Mouse (Mus musculus): ENCODE measurements around the gene Rgma.

Rgma gene

DNA sequence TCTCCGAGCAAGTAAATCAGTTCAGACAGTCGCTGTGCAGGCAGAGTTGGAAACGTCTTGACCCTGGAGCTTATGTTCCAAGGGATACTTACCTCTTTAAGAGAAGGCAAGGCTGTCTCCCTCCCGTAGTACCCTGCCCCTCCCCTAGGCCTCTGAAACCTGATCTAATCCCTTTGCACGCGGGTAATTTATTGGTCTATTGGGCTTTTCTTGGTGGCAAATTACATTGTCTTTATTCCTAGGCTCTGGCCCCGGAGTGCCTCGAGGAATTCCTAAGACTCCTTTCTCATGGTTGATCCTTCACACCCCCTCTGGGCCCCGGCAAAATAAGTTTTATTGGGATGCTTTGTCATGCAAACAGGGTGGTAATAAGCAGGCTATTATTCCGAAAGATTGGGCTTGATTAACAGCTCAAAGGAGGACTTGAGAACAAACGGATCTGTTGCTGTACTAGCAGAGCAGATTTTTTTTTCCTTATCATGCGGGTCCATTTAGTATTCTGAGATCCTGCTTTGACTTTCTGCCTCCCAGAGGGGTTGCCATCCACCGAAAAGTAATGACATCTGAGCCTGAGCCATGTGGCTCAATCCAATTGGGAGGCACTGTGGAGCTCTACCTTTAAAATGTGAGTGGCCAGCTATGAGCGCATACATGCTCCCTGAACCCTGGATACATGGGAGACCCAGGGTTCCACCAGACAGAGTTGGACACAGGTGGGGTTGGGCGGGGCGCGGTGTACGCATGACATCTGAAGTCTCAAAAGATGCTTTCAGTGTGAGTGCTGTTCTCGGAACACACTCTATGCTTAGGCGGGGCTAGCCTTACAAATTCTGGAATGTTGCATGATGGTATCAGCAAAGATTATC, 25.0 kb downstream of the Rgma start:
- DNase-seq (ENCODE audit: low spot score) = no peak

DNA sequence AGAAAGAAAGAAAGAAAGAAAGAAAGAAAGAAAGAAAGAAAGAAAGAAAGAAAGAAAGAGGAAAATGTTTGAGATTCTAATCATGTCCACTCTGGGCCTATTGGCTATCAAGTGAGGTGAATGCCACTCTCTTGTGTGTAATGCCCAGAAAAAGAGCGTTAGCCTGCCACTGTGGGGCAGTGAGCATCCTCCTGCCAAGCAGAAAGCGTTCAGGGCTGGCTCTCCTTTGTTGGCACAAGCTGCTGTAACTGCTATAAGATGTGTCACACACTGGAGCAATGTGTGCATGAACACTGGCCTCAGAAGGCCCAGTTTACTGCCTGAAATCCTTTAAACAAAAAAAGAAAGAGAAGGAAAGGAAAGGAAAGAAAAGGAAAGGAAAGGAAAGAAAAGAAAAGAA, 26.8 kb downstream of the Rgma start:
- DNase-seq (ENCODE audit: low spot score) = no peak

DNA sequence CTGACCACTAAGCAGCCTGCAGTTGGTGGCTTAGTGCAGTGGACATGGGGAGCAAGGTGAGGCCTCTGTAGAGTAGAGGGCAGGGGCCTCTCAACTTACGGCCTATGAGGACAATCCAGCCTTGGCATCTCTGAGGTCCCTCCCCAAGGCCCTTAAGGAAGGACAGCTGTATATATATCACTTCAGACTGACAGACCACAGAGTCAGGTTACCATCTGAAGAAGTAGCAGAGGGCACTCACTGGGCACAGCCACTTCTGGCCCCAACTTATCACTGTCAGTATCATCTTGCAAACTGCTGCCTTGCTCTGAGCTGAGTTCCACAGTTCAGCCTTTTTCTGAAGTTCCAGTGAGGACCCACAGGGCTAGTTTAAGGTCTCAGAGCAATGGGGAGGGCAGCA, 27.4 kb downstream of the Rgma start:
- DNase-seq (ENCODE audit: low spot score) = no peak

GRCm38 (mm10) chr7:73403538-73403937, 28.2 kb downstream of the Rgma start:
- DNase-seq (ENCODE audit: low spot score) = no peak

DNA sequence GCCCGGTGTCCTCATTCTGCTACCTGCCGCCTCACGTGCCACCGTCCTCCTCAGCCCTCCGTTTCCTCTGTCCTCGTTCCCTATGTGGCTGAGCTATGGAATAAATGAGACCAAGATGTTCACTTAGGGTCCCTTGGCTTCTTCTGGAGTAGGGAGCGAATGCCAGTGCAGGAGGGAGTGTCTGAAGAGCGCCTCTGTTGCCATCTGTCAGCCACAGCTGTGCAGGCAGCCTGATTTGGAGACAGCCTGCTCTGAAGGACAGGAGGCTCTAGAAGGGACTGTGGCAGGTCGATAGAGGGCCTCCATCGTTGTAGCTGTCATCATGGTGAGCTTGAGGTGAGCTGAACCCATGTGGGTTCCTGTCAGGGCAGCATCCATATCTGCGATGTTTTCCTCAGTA, 30.2 kb downstream of the Rgma start:
- no peak for DNase-seq (ENCODE audit: low spot score)

DNA sequence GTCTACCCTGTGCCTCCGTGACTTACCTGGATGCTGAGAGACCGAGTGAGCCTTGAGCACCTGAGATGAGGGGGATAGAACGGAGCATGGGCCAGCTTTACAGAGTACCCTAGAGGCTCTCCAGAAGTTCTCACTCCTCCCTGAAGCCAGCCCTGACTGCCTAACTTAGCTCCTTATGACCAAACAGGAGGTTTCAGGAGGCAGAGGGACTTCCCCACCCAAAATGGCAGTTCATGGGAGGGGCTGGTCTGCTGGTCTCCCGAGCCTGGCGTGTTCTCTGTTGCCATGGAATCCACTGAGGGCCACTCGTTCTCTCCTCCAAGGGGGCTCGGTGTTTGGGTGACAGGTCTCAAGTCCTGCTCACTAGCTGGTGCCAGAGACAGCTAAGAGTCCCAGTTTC, 36.2 kb downstream of the Rgma start:
- no peak for DNase-seq (ENCODE audit: low spot score)

- DNase-seq (ENCODE audit: low spot score) = no peak
Measured at GRCm38 (mm10) chr7:73411986-73412385, 36.7 kb downstream of the Rgma start.

- DNase-seq (ENCODE audit: low spot score) = no peak
Measured at GRCm38 (mm10) chr7:73412419-73412818, 37.1 kb downstream of the Rgma start.

- no peak for DNase-seq (ENCODE audit: low spot score)
Measured at GRCm38 (mm10) chr7:73414192-73414591, 38.9 kb downstream of the Rgma start.

GRCm38 (mm10) chr7:73419375-73419774, 44.1 kb downstream of the Rgma start:
- DNase-seq (ENCODE audit: low spot score) = no peak

GRCm38 (mm10) chr7:73420827-73421226, 45.5 kb downstream of the Rgma start:
- DNase-seq (ENCODE audit: low spot score) = no peak

DNA sequence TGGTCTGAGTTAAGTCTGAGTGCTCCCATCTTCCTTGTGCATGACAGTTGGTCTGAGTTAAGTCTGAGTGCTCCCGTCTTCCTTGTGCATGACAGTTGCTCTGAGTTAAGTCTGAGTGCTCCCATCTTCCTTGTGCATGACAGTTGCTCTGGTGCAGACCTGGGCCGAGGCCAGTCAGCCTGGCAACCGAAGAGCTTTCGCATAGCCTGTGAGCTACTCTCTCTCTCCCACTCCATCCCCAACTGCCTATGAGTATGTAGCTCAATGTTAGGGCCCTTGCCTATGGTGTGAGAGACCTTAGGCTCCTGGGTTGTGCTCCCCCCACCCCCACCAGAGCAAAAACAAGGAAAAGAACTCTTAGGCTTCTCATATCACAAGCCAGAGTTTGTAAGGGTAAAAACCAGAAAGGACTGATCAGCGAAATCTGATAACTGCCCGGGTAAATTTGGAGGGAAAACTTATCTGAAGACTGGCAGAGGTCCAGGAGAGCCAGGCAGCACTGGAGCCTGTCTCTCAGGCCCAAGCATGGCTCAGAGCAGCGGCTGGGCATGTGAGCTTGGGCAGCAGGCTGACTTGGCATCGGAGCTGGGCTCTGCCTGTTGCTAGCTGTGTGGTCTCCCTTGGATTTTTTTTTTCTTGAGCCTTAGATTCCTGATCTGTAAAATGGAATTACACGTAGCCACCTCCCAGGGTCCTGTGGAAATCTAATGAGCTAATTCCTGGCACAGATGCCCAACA, 46.1 kb downstream of the Rgma start:
- no peak for DNase-seq (ENCODE audit: low spot score)

DNA sequence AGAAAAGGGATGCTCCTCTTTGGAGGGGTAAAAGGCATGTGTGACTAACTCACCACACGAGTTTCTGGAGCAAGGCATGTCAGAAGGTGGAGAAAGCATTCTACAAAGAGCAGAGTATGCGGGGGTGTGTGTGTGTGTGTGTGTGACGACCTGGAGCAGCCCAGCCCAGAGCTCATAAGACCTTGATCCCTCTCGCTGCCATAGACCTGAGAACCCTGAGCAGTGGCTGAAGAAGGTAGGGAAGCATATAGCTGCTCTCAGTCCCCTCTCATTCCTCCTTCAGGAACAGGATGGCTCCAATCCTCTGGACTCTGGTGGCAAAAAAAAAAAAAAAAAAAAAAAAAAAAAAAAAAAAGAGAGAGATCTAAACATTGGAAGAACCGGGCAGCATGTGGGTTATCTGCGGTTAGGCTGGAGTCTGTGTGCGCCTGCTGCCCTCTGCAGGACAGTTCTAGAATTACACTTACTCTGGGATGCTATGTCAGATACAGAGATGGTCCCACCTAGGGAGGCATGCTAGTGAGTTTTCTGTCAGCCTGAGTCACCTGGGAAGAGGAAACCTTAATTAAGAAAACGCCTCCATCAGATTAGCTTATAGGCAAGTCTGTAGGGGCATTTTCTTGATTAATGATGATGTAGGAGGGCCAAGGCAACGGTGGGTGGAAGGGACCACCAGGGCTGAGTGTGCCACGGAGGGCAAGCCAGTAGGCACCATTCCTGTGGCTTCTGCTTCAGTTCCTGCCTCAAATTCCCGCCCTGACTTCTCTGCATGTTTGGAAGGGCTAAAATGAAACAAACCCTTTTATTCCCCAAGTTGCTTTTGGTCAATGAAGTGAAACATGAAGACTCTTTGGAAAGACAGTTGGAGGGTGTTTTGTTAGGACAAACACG, 47.2 kb downstream of the Rgma start:
- DNase-seq (ENCODE audit: low spot score) = peak; percentile 60

GRCm38 (mm10) chr7:73423236-73423635, 47.9 kb downstream of the Rgma start:
- no peak for DNase-seq (ENCODE audit: low spot score)

DNA sequence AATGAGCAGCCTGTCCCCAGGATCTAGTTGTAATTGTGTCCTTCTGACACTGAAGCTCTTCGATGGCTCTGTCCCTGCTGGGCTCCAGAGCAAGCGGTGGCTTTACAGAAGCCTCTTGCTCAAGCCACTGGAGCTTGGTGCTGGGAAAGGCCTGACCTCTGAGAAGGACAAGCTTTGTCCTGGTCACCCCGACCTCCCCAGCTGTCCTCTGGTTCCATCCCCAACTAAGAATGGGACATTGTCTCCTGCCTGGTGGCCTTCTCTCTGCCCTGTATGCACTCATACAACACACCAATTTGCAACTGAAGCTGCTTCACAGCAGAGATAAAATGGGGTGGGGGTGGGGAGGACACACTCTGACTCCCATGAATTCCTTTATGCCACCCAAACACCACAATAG, 48.9 kb downstream of the Rgma start:
- DNase-seq (ENCODE audit: low spot score) = no peak

DNA sequence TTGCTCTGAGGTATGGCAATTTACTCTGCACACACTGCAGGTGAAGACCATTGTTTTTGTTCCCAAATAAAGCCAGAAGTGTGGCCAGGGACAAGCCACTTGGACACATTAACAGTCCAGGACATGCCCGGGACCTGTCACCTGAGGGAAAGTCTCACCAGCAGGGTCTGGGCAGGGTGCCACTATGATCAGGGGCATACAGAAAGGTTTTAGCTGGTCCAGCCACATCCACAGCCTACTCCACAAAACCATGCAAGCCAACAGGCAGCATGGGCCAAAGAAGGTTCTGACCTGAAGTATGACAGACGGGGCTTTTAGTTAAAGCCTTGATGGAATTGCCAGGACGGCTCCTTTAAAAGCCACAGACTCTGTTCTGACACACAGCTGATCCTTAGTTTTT, 49.4 kb downstream of the Rgma start:
- no peak for DNase-seq (ENCODE audit: low spot score)

DNA sequence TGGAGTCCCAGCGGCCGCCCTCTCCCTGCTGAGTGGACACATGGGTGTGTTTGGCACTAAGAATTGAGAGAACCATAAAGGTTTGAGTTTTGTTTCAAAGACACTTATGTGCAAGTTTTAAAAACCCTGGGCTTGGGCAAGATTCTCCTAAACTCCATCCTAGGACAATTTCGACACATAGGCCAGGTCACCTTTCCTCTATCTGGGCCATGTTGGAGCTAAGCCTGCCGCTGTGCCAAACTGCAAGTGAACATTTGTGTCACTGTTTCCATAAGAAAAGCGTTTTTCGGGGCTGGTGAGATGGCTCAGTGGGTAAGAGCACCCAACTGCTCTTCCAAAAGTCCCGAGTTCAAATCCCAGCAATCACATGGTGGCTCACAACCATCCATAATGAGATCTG, 50.1 kb downstream of the Rgma start:
- DNase-seq (ENCODE audit: low spot score) = no peak

- no peak for DNase-seq (ENCODE audit: low spot score)
Measured at GRCm38 (mm10) chr7:73426235-73426634, 50.9 kb downstream of the Rgma start.

DNA sequence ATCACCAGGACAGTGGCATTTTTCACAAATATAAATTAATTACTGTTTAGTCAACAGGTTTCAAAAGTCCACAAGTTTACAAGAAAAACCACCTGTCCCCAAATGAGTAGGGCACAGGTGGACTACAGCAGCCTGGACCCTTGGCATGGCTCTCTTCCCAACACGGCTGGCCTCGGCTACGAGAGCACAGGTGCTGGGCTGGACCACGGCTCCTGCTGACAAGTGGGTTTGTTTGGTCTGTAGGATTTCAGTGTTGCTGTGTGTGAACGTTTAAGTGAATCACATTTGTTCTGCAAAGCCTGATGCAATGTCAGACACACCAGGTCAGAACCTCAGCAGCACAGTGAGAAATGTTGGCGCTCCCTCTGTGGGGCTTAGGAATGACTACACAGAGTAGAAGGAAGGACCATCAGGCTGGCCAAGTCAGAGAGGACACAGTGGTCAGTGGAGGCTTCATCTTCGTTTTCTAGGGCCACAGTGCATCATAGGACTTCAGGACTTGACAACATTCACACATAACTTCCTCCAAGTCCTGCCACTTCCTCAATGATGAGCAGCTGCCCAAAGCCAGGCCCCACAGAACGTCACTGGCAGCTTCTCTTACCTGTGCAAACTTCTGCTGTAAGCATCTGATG, 51.6 kb downstream of the Rgma start:
- no peak for DNase-seq (ENCODE audit: low spot score)

GRCm38 (mm10) chr7:73427794-73428193, 52.5 kb downstream of the Rgma start:
- DNase-seq (ENCODE audit: low spot score) = no peak

- no peak for DNase-seq (ENCODE audit: low spot score)
Measured at GRCm38 (mm10) chr7:73428525-73428924, 53.2 kb downstream of the Rgma start.

Data from ovary, postnatal 36 days (tissue).